Mouse (Mus musculus): ENCODE measurements around the gene Ttc23. TPM values are rescaled to one million over a fixed set of nuclear protein-coding genes. Genes with fewer than 3 reads are reported as not detected.

The Ttc23 gene
- total RNA-seq, 1 experiment from 2014 or later: 1.8 TPM

GRCm38 (mm10) chr7:67692791-67693538 is 45.8 kb downstream of the Ttc23 start:
- ATAC-seq (replicated peaks; ENCODE audit: low read depth, poor library complexity, severe bottlenecking): no peak

DNA sequence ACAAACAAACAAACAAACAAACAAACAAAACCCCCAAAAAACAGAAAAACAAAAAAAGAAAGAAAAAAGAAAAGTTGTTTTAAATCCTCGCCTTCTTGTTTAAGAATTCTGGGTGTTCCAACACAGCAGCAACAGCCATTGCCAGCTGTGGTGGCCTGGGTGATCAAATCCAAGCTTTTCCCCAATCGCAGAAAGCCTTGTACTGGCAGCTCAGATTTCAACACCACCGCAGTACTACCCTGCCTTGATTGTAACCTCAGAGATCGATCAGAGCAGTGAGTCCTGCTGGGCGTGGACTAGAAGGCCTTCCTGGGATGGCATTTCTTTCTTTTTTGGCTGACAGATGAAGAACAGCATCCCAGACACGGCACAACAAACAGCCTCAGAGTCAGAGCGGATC is 48.7 kb downstream of the Ttc23 start:
- no peak for ATAC-seq (replicated peaks; ENCODE audit: low read depth, poor library complexity, severe bottlenecking)

- ATAC-seq (replicated peaks; ENCODE audit: low read depth, poor library complexity, severe bottlenecking): no peak
These were observed 50.9 kb downstream of the Ttc23 start for GRCm38 (mm10) chr7:67697892-67698630.

DNA sequence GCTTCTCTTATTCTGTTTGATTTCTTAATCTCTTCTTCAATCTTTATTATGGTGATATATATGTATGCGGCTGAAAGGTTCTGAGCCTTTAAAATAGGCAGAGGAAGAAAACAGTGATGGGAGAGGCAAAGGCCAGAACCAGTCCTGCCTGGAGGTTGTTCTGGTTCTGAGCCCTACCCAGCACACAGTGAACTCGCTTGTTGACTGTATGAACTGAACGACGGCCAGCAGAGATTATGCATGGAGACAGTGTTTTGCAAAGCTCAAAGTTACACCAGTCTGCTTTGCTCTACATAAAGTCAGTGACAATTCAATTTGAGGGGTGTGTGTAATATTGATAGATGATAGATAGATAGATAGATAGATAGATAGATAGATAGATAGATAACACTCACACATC is 52.1 kb downstream of the Ttc23 start:
- ATAC-seq (replicated peaks; ENCODE audit: low read depth, poor library complexity, severe bottlenecking): no peak

- peak; percentile 79 for ATAC-seq (replicated peaks; ENCODE audit: low read depth, poor library complexity, severe bottlenecking)
These were observed 53.6 kb downstream of the Ttc23 start for GRCm38 (mm10) chr7:67700846-67701245.

GRCm38 (mm10) chr7:67701252-67701914 is 54.2 kb downstream of the Ttc23 start:
- ATAC-seq (replicated peaks; ENCODE audit: low read depth, poor library complexity, severe bottlenecking): no peak

- ATAC-seq (replicated peaks; ENCODE audit: low read depth, poor library complexity, severe bottlenecking): no peak
These were observed 61.0 kb downstream of the Ttc23 start for GRCm38 (mm10) chr7:67708160-67708559.

DNA sequence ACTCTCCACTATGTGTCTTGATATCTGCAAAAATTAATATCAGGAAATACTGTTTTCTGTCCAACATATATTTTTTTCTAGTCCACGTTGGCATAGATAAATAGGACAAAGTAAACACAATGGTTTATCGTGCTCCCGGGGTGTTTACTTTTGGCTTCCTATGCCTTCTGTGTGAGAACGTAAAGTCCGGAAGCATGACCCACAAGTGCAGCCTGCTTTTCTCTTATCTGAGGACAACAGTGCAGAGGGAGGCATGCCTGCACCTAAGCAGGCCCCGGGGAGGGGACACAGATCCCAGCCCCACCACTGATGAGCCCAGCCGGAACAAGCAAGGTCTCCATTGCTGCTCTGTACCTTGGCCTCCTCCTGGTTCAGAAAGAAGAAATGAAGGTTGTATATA is 63.0 kb downstream of the Ttc23 start:
- peak; percentile 47; the same call in 1 of the 2 replicates for ATAC-seq (replicated peaks; ENCODE audit: low read depth, poor library complexity, severe bottlenecking)

GRCm38 (mm10) chr7:67713820-67714510 is 66.8 kb downstream of the Ttc23 start:
- ATAC-seq (replicated peaks; ENCODE audit: low read depth, poor library complexity, severe bottlenecking): no peak

DNA sequence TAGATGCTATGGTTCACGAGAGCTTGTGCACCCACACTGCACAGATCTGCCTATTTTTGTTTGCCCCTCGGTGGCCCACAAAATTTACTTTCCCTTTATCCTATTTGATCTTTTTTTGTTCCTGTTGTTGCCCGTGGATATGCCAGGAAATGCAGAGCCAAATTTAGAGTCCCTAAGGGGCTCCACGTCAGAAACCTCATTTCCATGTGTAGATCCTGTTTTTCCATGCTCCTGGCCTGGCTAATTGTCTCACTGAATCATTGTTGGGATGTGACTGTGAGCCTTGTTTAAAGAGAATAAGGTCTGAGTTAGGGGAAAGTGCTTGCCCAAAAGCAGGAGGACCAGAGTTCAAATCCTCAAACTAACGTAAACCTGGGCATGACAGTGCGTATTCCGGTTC is 68.0 kb downstream of the Ttc23 start:
- no peak for ATAC-seq (replicated peaks; ENCODE audit: low read depth, poor library complexity, severe bottlenecking)

GRCm38 (mm10) chr7:67716213-67716878 is 69.1 kb downstream of the Ttc23 start:
- ATAC-seq (replicated peaks; ENCODE audit: low read depth, poor library complexity, severe bottlenecking): peak; percentile 77

- ATAC-seq (replicated peaks; ENCODE audit: low read depth, poor library complexity, severe bottlenecking): peak; percentile 38
These were observed 69.7 kb downstream of the Ttc23 start for GRCm38 (mm10) chr7:67716925-67717324.

GRCm38 (mm10) chr7:67717520-67717919 is 70.3 kb downstream of the Ttc23 start:
- no peak for ATAC-seq (replicated peaks; ENCODE audit: low read depth, poor library complexity, severe bottlenecking)

DNA sequence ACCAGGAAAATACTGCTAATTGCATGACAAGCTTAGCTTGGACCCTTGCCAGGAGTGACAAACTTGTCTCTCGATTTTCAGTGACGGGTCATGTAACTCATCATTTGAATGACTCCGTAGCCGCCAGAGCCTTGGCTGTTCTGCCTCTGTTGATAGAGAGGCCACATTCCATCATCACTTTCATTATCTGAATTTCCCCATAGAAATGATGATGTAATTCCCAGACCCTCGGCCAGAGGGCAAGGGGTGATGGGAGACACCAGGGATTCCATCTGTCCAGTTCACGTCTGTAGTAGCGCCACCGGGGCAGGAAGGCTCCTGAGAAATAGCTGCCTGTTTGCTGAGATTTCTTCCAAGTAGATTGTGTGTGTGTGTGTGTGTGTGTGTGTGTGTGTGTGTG is 71.6 kb downstream of the Ttc23 start:
- ATAC-seq (replicated peaks; ENCODE audit: low read depth, poor library complexity, severe bottlenecking): no peak

- no peak for ATAC-seq (replicated peaks; ENCODE audit: low read depth, poor library complexity, severe bottlenecking)
These were observed 75.0 kb downstream of the Ttc23 start for GRCm38 (mm10) chr7:67722163-67722562.

DNA sequence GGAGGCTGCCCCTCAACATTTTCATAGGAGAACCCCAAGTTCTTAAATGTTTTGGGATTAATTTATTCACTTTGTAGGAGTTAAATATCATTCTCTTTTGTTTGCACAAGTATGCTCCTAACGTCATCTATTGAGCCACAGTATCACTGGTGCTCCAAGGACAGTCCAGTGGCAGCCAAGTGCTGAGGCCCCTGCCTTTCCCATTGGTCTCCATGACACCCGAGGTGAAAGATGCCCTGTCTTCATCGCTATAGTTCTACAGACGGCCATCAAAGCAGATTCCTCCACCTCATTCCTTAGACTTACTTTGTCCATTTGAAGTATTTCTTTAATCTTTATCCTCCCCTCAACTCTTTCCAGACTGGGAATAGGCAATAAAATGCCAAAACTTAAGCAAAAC is 77.3 kb downstream of the Ttc23 start:
- ATAC-seq (replicated peaks; ENCODE audit: low read depth, poor library complexity, severe bottlenecking): no peak

DNA sequence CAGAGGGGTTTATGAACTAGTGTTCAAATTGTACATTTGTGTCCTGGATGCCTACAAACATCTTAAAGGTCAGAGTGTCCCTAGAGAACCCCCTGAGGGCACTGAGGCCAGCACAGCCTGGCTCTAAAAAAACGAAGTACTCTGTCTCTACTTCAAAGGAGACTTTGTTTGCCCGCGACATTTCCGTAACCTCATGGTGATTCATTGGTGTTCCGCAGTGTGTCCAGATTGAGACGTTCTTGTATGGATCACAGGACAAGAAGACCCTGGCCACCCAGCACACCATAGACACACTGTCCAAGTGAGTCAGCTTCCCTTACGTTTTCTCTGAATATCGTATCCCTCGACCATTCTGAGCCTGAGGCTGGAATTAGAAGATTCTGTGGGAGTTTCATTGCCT is 77.8 kb downstream of the Ttc23 start:
- no peak for ATAC-seq (replicated peaks; ENCODE audit: low read depth, poor library complexity, severe bottlenecking)

- ATAC-seq (replicated peaks; ENCODE audit: low read depth, poor library complexity, severe bottlenecking): 0 out of 2 replicates have a peak, but pooled peaks have one; percentile 18
These were observed 81.0 kb downstream of the Ttc23 start for GRCm38 (mm10) chr7:67728203-67728602.

GRCm38 (mm10) chr7:67728809-67729208 is 81.6 kb downstream of the Ttc23 start:
- no peak for ATAC-seq (replicated peaks; ENCODE audit: low read depth, poor library complexity, severe bottlenecking)

All from common myeloid progenitor, adult 5-6 weeks (primary cell).